Mouse (Mus musculus) brain, adult 2 months (tissue): ENCODE measurements at regions not wholly inside any gene's neighbourhood (a gene's known extent, or its start where the extent isn't known, plus 50 kb on each side); places are given as distances from the start of the nearest gene placed in this dataset.

Experiments used
- DNase-seq: peaks from one replicate; pipeline ENCODE4 v3.0.0; 2011; ENCODE audit warnings: low read depth, low spot score

DNA sequence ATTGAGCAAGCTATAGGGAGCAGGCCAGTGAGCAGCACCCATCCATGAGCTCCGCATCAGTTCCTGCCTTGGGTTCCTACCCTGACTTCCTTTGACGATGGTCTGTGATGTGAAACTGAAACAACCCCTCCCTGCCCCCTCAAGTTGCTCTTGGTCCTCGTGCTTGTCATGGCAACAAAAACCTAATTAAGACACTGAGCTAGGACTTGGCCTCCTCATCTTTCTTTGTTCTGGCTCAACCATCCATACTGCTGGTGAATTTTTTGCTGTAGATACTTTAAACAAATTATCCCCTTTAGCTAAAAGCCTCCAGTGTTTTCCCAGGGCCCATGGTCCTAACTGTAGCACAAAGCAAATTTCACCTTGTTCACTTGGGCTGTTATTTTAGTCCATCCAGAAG, 129.9 kb upstream of the Peli2 start:
- DNase-seq: no peak

DNA sequence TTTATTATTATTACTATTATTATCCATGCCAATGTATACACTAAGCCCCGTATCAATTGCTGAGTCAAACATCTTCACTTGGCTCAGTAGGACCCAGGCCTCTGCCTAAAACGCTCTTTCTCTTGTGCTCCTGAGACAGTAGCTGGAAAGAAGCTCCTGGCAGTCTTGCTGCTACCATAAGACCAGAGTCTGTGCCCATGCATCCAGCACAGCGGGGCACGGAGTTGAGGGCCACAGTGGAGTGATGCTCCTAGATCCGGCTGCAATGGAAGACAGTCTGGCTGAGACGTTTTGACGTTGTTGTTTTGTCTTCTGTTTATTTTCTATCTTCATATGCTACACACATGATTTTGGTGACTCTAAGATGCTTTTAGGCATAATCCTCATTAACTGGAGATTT, 129.1 kb upstream of the Peli2 start:
- no peak for DNase-seq

DNA sequence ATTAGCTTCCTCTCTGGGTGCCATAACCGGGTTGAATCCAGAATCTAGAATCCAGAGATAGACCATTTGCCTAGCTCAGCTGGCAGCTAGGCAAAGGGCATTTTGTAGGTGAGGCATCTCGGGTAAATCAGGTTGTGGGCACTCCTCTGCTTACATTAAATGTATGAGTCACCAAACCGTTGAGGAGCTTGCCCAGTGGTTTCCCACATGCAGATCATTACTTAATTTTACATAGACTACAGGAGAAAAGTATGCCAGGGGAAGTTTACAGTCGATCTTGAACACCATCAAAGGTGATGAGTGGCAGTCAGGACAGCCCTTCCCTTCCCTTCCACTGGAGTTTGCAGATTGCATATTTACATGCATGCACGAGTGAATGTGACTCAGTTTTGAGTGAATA, 128.5 kb upstream of the Peli2 start:
- DNase-seq: no peak

DNA sequence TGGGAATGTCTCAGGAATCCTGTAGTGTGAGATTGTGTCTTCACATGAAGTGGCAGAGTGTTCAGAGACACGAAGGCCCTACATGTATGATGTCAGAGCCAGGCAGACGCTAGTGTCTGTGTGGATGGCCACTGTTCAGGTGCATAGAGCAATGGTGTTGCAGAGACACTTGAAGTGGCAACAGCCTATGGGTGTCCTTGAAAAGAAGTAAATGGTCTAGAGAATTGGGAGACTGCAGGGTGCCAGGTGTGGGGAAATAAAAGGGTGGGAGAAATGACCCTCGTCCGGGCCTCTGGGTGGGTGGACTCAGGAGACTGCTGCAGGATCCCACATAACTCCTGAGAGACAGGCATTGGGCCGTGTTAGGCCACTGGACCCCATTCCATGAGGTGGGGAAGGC, 127.8 kb upstream of the Peli2 start:
- no peak for DNase-seq

DNA sequence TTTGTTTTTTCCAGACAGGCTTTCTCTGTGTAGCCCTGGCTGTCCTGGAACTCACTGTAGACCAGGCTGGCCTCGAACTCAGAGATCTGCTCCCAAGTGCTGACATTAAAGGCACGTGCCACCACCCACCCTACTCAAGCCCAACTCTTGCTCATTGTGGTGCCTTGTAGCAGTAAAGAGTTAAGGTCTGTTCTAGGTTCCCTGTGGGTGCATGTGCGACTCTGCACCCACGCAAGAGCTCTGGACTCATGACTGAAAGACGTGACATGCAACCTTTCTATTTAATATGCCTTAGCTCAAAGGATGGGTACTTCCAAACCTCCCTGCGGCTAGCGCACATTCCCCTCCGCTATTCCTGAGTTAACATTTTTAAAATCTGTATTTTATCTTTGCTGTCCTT, 121.7 kb upstream of the Peli2 start:
- no peak for DNase-seq

DNA sequence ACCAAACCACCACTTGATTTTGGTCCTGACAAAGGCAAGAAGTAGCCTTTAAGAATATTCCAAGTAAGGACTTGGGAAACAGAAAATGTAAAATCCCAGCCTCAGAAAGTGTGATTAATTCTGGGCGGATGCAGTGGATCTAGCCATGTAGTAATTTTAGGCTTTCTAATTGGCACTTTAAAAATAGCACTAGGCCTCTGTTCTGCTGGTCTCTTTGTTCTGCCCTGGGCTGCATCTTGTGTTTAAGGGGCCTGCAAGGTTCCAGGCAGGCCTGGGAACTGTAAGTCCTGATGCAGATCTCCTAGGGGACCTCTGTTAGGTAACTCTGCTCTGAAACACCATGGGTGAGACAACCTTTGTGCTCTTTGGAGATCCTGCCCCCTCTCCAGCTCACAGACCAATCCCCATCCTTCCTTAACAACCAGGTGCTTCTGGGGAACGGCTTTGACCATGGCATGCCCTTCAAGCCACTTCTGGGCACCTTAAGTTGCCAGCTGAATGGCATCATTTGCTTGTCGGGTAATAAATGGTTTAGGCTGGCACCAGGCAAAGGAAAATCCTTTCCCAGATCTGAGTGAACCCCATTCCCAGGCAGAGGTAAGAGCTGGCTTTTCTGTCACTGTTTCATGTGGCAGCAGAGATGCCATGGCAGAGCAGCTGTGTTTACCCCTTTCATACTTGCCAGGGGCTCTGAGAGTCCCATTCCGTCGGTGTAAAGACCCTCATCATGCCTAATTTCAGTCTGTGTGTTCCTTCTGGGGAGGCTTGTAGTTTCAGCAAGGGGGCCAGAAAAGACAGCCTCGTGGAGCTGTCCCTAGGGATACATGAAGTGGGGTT, 115.3 kb upstream of the Peli2 start:
- DNase-seq: peak; percentile 64

DNA sequence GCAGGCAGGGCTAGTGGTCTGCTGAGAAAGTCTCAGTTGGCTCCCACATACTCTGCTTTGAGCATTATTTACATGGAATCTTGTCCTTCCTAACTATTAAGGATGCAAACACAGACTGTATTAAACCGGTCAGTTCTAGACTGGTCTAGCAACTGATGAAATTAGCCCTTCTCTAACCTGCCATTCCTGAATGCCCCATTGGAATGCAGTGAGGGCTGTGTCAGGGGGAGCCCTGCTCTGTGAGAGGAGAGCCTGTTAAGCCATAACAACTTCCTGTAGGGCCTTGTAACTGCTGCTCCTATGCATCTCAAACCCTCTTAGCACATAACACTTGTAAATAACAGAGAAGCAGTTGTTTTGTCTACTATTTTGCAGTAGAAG, 114.7 kb upstream of the Peli2 start:
- DNase-seq: no peak

DNA sequence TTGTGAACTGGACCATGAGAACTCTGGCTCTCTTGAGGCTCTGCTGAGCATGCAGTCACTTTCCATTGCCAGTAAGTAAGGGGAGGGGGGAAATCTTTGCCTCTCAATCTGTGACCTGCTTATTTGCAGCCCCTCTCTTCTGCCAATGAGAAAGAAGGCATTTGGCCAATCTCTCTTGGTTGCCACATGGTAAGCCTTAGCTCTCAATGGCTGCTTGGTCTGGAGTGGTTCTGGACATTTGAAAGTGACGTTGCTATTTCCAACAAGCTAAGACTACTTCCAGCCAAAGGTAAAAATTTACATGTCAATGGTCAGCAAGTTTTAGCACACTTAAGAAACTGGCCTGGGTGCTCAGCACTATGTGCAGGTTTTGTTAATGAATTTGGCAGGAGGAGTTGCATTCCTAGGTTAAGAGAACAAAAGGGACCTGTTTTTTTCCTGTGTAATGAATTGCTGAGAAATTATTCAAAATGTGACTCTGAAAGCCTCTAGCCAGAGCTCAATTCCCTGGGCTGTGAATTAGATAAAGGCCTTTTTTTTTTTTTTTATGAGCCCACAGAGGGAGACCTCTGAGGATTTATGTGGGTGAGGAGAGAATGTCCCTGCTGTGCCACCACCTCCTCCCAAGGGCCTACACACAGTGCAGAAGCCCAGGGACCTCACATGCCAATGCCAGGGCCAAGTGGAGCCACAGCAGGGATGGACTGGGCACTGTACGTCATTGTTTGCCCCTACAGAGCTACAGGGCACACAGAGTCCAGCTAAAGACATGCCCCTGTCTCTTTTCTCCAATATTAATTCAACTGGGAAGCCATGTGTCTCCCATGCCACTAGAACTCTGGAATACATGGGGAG, 108.0 kb upstream of the Peli2 start:
- peak; percentile 61 for DNase-seq

DNA sequence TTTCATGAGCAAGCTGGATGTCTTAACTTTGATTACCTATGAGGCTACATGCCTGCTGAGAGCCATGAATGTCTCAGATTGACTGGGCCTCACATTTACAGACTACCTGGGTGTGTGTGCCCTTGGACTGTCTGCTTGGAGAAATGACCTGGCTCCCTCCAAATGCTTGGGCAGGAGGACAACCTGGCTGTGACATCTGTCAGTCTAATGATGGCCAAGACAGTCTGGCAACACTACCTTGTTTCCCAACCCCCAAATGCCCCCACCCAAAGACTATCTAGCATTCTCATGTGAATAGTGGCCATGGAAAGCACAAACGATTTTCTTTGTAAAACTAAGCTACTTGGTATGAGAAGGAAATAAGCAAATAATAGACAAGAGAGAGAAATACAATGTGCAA, 107.2 kb upstream of the Peli2 start:
- peak; percentile 67 for DNase-seq

DNA sequence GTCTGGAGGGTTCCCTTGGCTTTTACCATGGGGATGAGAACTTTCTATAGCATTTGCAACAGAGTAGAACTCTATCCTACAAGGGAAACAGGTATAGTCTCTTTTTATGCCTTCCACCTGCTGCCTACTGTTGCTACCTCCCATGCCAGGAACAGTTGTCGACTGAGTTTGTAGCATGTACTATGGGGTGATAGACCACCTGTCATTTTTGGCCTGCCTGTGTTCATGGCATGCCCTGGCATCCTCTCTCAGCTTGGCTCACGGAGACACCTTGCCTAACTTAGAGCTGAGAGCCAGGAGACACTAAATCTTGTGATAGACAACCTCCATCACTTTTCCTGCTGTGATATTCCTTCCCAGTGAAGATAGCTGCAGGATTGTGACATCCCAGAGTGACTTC, 105.8 kb upstream of the Peli2 start:
- DNase-seq: no peak

DNA sequence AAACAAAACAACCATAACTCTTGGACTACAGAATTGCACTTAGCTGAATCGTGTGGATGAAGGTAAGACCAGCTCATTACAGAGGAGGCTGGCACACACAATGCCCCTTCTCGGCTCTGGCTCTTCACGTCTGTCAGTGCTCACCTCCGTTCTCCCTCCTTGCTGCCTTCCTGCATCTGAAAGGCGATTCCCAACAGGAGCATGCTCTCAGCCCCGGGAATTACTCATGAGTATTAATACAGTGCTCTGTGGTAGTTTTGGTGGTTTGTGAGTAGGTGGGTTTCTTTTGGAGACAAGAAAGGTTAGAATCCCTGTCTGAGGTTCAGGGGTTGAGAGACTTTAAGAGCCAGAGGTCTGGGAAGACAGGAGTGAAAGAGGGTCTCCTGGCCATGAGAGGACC, 102.7 kb upstream of the Peli2 start:
- DNase-seq: no peak

DNA sequence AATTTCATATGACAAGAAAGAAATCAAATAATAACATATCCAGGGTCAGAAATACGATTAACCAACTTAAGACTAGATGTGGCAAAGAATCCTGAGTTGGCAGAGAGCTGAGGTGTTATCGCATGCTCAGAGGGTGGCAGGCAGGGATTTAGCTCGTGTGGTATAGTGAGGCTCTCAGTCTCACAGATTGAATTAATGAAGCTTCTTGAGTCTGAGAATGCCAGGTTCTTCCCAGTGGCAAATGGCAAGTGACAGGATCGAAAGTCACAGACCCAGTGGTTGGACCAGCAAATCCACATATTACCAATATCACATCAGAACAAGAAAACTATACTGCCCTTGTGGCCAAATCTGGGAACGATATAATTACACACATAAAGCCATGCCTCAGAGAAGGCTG, 101.3 kb upstream of the Peli2 start:
- DNase-seq: no peak

DNA sequence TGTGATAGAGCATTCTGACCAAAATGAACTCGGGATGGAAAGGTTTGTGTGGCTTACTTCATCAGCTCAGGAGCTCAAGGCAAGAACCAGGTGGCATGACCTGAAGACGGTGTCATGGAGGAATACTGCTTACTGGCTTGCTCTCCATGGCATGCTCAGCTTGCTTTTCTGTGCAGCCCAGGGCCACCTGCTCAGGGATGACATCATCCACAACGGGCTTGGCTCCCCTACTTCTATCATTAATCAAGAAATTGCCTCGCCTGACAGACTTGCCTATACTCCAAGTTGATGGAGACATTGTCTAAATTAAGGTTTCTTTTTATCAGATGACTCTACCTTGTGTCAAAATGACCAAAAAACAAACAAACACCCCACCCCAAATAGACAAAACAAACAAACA, 98.4 kb upstream of the Peli2 start:
- no peak for DNase-seq

DNA sequence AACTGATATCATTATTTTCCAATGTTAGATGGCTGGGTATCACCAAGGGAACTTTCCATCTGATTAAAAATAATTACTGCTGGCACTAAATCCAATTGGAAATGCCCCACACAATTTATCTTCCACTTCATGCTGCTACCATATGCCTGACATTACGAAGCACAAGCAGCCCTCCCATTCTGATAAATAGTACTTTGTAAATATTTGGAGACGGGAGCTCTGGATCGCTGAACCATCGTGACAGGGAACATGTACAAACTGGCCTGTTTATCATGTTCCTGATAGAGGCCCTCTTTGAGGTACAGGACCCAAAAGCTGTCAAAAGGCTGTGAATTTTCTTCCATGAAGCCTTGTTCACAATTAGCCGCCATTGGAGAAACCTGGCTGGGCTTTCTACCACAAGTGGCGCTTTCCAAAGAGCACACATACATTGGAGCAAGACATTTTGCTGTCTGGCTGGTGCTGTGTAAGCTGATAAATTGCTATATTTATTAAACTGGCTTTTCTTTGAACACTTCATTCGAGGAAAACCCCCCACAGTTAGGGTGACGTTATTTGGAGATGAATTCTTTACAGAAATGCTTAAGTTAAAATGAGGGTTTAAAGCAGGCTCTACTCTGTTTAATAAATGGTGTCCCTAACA, 96.5 kb upstream of the Peli2 start:
- no peak for DNase-seq

DNA sequence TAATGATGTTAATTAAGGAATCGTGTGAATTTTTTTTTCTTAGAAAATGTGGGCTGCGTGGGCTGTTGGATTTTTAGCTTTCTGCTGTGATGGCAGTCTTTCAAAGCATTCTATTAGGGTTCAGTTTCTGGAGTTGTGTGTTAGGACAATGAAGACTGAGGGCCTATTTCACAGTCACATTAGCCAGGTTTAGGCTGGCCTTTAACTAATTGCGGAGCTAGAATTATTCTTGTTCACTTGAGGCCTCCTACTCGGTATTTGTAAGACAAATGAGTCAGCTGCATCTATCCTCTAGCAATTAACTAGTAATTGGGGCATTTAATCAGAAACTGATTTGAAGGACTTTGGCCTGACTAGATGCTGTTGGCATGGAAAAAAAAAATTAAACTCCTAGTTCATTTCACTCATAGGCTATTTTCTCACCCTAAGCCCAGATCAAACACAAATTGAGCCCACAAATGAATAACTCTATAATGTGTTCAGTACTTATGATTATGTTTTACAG, 81.3 kb upstream of the Peli2 start:
- DNase-seq: peak; percentile 36

DNA sequence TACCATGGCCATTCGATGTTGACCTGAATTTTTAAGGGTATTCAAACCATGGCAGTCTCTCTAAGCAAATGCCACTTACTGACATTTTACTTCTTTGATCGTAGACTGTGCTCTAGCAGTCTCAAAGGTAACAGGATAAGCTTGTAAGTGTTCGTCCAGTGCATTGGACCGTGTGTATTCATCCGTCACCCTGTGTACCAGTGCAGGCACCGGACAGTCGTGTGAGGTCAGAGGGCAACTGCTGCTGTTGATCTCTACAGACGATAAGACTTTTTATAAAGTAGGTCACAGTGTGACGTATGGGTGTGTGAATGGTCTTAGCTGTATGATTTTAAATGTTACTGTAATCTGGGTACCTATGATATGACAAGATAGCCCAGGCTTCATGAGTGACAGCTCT, 74.5 kb upstream of the Peli2 start:
- no peak for DNase-seq

DNA sequence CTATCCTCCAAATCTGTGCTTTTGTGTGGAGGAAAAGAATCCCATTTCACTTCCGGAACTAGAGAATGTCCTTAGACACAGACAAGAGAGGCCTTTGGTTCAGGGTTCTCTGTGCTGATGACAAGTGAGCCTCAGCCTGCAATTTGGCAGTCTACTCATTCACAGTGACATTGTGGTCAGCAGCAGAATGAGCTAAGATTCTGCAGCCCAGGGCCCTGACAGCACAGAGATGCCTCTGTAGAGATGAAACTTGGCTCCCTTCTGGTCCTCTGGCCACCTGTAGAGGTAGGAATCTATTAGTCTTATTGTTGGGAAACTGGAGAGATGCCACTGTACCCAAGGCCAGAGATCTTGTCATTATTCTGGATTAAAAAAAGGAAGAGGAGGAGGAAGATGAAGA, 73.8 kb upstream of the Peli2 start:
- no peak for DNase-seq

DNA sequence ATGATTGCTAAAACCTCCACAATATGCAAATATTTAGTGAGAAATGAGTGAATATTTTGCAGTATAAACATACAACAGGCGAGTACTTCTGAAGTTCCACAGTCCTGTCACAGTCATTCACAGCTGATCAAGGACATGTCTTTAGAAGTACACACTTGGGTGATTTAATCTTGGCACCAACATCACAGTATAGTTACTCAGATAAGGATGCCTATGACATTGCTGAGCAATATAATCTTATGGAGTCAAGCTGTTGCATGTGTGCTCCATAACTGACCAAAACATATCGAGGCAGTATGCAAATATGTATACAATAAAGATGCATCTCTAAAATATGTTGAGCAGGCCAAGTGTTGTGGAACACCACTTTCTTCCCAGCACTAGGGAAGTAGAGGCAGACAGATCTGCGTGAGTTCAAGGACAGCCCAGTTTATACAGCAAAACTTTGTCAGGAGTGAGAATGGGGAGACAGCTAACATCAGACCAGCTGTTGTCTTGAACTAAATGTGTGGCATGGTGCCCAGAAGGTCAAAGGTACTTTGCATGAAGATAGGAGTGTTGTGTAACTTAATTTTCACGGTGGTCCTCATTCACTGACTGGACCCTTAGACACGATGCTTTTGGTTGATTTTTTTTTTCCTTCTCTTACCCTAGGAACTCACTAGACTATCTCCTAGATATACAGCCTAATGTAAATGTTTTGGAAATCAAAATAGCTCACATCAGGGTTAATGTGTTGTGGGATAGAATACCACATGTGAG, 70.7 kb upstream of the Peli2 start:
- DNase-seq: no peak

DNA sequence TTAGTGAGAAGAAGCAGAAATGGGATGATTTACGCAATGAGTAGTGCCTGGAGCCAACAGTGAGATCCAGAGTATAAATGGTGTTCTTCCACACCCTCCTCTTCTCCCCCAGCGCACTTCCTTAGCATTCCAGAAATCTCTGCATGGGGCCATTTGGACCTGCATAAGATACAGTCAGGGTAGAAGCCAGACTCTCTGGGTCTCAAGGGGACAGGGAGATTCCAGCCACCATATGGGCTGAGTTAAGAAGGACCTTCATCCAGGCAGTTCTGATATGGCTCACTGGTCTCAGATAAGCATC, 70.2 kb upstream of the Peli2 start:
- DNase-seq: no peak

DNA sequence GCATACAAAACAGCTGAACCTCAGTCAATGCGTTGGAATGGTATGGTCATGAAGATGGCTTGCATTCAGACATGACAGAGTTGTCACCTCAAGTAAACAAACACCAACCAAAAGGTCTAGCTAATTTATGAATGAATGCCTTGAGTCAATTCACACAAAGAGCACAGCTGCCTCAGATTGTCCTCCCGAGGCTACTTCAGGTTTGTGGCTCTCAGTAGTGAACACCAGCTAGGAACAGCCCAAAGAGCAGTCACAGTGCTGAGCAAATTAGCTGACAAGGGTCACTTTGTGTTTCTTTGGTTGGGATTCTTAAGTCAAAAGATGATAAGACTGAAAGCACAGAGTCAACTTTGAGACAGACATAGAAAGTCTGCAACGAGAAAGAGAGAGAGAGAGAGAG, 68.7 kb upstream of the Peli2 start:
- no peak for DNase-seq

DNA sequence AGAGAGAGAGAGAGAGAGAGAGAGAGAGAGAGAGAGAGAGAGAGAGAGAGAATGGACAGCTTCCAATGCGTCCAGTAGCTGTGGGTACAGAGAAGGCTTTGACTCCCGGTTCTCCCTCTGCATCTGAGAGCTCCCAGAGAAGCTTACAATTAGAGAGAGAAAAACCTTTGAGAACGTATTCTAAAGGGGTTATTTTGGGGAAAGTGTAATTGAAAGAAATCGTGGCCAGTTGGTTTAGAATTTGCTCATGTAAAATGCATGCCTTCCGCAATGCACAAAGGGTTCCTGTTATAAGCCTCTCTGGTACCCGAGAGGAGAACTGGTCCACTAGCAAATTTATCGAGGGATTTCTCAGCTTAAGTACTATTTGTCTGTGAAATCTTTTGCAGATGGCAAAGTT, 68.2 kb upstream of the Peli2 start:
- peak; percentile 47 for DNase-seq

DNA sequence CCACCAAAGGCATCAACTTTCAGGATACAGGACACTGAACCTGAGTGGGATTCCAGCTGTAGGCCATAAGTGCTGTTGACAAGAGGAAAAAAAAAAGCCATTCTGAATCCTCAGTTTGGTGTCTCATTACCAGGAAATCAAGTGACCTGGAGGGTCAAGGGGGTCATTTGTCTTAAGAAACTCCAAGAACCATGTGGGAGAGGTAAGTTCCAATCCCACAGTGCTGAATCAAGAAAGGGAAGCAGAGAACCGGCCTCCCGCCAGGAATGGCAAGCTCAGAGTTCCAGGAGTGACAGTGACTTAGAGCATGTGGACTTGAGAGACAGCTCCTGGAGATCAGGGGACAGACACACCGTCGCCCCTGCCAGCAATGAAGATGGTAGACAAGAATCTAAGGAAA, 67.5 kb upstream of the Peli2 start:
- DNase-seq: no peak
